Mouse (Mus musculus) colon, adult 2 months (tissue): ENCODE measurements around the gene Os9. TPM values are rescaled to one million over a fixed set of nuclear protein-coding genes. Genes with fewer than 3 reads are reported as not detected.

ENCODE experiments used
- polyA plus RNA-seq: library from polyadenylated mRNA; depleted of rRNA; stranded (reverse); fragments of >200 nt; gene quantifications from 2 replicates; pipeline ENCODE4 v1.2.3, GENCODE M21; 2012; rRNA removed

Os9 gene
- 79.1 and 84.2 TPM in 2 replicates for polyA plus RNA-seq

DNA sequence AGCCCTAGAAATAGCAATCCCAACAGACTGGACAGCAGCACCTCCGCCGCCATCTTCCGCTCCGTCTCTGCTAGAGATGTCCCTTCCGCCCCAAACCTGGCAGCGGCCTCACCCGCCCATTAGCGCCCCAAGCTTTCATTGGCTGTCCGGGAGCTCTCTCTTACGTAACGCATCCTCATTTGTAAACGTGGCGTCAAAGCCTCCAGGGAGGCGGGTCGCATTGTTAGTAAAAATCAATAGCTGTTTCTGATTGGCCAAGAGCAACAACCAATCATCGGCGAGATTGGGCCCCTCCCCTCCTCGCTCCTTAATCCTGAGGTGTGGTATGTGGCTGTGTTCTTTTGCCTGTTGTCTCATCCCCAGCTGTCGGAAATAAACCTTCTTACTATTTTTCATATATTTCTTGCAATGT, at the start of gene Os9:
Os9 (minus strand) TSS at position 66 of the 412 bp plus-strand sequence.

DNA sequence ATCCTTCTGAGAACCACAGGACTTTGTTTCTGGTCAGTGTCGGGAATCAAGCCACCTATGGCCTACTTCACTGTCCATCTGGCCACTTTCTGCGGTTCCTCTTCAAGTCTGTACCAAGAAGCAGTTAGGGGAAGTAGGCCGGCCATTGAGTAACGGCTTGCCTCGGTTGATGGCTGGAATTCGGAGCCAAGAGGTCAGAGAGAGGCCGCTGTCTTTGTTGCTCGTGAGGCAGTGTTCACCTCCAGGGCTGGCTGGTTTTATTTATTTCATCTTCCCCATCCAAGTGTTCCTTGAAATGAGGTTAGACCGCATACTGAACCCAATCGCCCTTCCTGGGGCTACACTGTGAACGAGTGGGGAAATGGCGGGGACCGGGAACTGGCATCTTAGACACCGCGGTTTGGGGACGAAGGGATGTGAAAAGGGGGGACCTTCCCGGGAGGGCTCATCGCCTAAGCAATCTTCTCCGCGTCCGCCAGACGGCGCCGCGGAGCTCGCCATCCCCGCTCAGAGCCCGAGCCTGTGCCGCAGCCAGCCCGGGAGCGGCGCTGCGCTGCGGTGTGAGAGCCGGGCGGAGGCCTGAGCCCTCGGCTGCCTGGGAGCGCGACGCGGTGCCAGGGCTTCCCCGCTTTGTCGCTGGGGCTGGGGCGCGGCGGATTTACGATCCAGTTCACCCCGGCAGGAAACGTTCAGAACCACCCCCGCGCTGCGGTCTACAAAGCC, 43.9 kb upstream of the Os9 start, which contains the start of gene B4galnt1:
B4galnt1 (plus strand) TSS at position 595 of the 723 bp plus-strand sequence.

DNA sequence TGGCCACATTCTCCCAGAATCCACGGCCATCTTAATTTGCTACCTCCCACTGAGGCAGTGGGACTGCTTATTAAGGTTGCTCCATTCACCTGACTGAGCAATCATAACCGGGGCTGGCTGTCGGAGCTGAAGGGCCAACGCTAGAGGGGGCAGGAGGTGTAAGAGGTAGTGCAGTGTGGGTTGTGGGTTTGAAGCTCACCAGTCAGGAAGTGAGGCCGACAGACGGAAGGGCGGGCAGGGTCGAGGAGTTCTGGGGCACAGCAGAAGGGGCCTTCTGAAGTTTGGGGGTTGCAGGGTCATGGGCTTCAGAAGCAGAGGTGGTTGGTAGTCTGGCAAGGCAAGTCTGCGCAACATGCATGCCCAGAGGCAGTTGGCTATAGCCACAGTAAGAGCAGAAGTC, 45.9 kb downstream of the Os9 start, which contains the start of gene Agap2:
Agap2 (plus strand) TSS at position 205 of the 400 bp plus-strand sequence.

DNA sequence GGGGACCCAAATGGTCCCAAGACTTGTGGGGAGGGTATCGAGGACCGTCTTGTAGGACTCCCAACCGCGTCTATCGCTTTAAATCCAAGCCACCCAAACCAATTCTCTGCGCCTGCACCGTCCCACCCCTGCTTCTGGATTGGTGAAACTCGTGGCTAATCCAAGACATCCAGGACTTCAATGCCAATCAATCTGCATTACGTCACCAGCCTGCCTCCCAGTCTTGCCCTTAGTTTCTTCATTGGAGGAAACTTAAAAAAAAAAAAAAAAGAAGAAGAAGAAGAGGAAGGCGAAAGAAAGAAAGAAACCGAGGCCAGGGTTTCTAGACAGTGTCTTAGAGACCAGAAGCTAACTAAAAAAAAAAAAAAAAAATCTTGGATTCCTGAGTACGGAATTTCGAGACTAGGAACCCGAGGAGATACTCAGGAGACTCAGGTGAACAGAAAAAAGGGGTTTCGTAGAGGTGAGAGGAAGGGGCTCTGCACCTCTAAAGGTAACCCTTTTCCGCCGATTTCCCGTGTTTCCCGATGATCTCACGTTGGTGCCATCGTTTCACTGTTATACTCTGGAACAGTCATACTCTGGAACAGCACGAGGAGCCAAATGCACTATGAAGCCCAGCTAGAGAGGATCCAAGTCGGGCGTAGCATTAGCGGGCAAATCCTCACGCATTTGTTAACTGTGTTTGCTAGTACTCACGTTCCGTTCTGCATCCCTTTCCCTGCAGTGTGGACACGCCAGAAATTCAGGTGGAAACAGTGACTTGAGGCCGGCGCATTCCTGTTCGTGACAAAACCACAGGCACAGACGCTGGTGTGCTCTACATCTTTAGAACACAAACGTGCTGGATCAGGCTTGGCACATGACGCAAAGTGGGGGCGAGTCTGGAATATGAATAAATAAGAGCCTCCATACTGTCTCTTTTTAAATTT, 50.5 kb downstream of the Os9 start, which contains the start of gene Tspan31:
Tspan31 (minus strand) TSS at position 75 of the 932 bp plus-strand sequence.

DNA sequence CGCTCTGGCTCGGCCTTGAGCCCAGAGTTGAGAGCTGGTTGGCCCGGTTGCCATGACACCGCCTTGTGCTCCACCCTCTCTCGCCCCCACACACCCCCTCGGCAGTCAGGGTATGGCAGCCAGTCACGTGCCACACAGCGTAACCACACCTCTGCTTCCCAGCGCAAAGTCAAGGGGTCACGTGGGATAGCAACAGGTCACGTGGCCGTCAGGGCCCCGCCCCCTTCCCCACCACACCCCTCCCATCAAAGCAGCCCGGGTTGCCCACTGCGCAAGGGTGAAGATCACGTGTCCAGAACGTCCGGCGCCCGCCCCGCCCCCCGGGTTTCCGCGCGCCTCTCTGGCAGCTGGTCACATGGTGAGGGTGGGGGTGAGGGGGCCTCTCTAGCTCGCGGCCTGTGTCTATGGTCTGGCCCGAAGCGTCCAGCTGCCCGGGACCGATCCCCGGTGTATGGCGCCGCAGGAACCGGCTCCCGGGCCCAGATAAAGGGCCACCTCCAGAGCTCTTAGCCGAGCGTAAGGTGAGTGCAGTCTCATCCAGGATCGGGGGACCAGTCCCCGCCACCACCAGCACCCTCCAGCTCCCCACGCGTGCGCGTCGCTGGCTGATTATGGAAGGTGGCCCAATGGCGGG, 57.6 kb downstream of the Os9 start, which contains the start of gene Cdk4:
Cdk4 (plus strand) TSS at position 296 of the 634 bp plus-strand sequence.

DNA sequence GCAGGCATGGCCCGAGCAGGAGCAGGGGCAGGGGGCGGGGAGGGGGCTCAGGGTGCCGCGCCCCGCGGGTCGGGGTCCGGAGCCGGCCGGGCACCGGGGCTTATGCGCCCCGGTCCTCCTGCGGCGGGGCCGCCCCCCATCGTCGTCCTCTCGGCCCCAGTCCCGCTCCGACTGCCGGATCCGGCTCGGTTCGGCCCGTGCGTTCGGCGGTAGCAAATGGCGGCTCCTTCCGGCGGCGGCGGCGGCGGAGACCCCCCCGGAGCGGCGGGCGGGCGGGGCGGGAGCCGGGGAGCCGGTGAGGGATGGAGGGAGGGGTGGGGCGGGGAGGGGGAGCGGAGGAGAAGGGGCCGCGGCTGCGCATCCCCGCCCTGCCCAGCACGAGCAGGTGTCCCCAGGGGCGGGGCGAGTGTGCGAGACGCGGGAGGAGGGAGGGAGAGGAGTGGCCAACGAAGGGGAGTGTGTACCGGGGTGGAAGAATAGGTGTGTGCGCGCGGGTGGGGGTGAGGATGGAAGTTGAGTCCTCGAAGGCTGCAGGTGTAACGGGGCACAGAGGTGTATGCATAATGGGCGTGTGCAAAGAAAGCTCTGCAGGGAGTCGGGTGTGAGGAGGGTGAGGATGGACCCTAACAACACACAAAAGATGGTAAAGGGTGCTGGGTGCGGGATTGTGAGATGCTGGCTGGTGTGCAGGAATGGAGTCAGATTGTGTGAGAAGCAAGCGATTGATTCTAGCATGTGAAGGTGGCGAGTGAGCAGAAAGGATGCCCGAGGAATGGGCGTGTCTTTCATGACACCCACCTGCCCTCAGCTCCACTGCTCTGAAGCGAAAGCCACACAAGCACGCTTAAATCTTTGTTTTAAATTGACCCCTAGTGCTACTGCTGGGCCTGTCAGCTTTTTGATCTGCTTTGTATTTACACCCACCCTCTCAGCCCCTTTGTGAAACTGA, 60.7 kb downstream of the Os9 start, which contains the start of gene March9:
March9 (minus strand) TSS at position 217 of the 949 bp plus-strand sequence.

DNA sequence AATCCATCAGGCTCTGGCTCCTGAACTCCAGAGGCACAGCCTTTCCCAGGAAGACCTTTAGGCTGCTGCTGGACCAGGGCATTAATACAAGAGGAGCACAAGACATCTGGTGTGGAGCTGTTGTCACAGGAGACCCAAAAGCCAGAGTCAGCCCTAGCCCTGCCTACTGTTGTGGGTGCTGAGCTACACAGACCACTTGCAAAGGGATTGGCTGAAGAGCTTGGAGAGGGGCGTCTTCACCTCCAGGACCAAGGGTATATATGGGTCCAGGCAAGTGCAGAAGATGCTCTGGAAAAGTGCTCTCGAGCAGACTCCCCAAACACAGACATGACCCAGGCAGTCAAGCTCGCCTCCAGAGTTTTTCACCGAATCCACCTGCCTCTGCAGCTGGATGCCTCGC, 73.0 kb downstream of the Os9 start, which contains the start of gene Cyp27b1:
Cyp27b1 (plus strand) TSS at position 297 of the 400 bp plus-strand sequence.

Other genes with a start within 250 kb of the Os9 start
- 5.9 and 7.4 TPM in 2 replicates for gene Atp23, start 219.8 kb downstream of the Os9 start, polyA plus RNA-seq
- gene Ctdsp2, start 142.4 kb downstream of the Os9 start, polyA plus RNA-seq, result 136 and 151 TPM in 2 replicates
- 1.1 and 1.5 TPM in 2 replicates for gene Avil, start 120.4 kb downstream of the Os9 start, polyA plus RNA-seq
- 42.4 and 43.6 TPM in 2 replicates for gene Tsfm, start 90.3 kb downstream of the Os9 start, polyA plus RNA-seq
- 19.1 and 19.7 TPM in 2 replicates for gene Mettl1, start 79.7 kb downstream of the Os9 start, polyA plus RNA-seq
- 1.2 and 1.6 TPM in 2 replicates for gene Eef1akmt3, start 79.6 kb downstream of the Os9 start, polyA plus RNA-seq
- 0.38 and 0.40 TPM in 2 replicates for gene Cyp27b1, start 72.9 kb downstream of the Os9 start, polyA plus RNA-seq
- 8.6 and 8.9 TPM in 2 replicates for gene March9, start 60.9 kb downstream of the Os9 start, polyA plus RNA-seq
- 110 and 125 TPM in 2 replicates for gene Cdk4, start 57.6 kb downstream of the Os9 start, polyA plus RNA-seq
- 42.2 and 78.0 TPM in 2 replicates for gene Tspan31, start 50.9 kb downstream of the Os9 start, polyA plus RNA-seq
- gene Agap2, start 45.8 kb downstream of the Os9 start, polyA plus RNA-seq, result 4.7 and 5.9 TPM in 2 replicates
- gene B4galnt1, start 44.1 kb upstream of the Os9 start, polyA plus RNA-seq, result 131 and 138 TPM in 2 replicates
- gene Slc26a10, start 59.5 kb upstream of the Os9 start, polyA plus RNA-seq, result 1.8 and 5.0 TPM in 2 replicates
- 25.9 and 29.4 TPM in 2 replicates for gene Arhgef25, start 69.0 kb upstream of the Os9 start, polyA plus RNA-seq
- 80.9 and 90.8 TPM in 2 replicates for gene Dtx3, start 74.6 kb upstream of the Os9 start, polyA plus RNA-seq
- gene Pip4k2c, start 90.5 kb upstream of the Os9 start, polyA plus RNA-seq, result 40.9 and 52.5 TPM in 2 replicates
- gene Kif5a, start 142.2 kb upstream of the Os9 start, polyA plus RNA-seq, result 3.4 and 3.9 TPM in 2 replicates
- gene Dctn2, start 145.2 kb upstream of the Os9 start, polyA plus RNA-seq, result 177 and 178 TPM in 2 replicates
- 52.1 and 62.9 TPM in 2 replicates for gene Mbd6, start 167.9 kb upstream of the Os9 start, polyA plus RNA-seq
- 40.6 and 45.2 TPM in 2 replicates for gene Mars, start 190.7 kb upstream of the Os9 start, polyA plus RNA-seq
- gene Arhgap9, start 200.8 kb upstream of the Os9 start, polyA plus RNA-seq, result 5.8 and 6.3 TPM in 2 replicates
- gene Gli1, start 220.8 kb upstream of the Os9 start, polyA plus RNA-seq, result 16.4 and 20.1 TPM in 2 replicates
- not detected in 2 replicates for gene Inhbe, start 233.3 kb upstream of the Os9 start, polyA plus RNA-seq
- 0.06 and 0.07 TPM in 2 replicates for gene Inhbc, start 249.3 kb upstream of the Os9 start, polyA plus RNA-seq